Mouse (Mus musculus): Measurements from ENCODE around the gene Btbd8.

- TF ChIP-seq CTCF (IDR thresholded peaks at IDR 0.05; ENCODE audit: low read depth) (no peak), EP300 (IDR thresholded peaks at IDR 0.05; ENCODE audit: low read depth) (no peak)
These were observed 78.3 kb downstream of the Btbd8 start for GRCm38 (mm10) chr5:107516087-107516486.

All from heart, postnatal 0 days (tissue).